Mouse (Mus musculus) kidney, postnatal 0 days (tissue): ENCODE results near the gene Olfr473. TPM values are rescaled to one million over a fixed set of nuclear protein-coding genes. Genes with fewer than 3 reads are reported as not detected.
"Not testable (repeated sequence)": the region's sequence is repeated elsewhere in the genome, so short reads cannot be mapped to it uniquely, and the experiment has no call there.

ENCODE experiments used
- ATAC-seq: fragments of 200-750 bp; cut with Nextera tagmentation; replicated peaks from 2 replicates; pipeline ENCODE4 v1.8.0; 2017; ENCODE audit warnings: low read depth, moderate number of reproducible peaks, moderate TSS enrichment, moderate library complexity; ENCODE audit not compliant: low FRiP score
- DNase-seq: peaks from one replicate; pipeline ENCODE4 v3.0.0-alpha.2; 2016; ENCODE audit warnings: low spot score
- H3K27ac ChIP-seq: fragments of 300-500 bp; sonication (generic); 2 replicates; pipeline ENCODE4 v1.5.1; 2014; ENCODE audit warnings: mild to moderate bottlenecking
- H3K27me3 ChIP-seq: fragments of 300-500 bp; sonication (generic); 2 replicates; pipeline ENCODE4 v1.6.1; 2014; ENCODE audit warnings: low read length, mixed read lengths; ENCODE audit not compliant: insufficient read depth
- H3K36me3 ChIP-seq: fragments of 300-500 bp; sonication (generic); 2 replicates; pipeline ENCODE4 v1.6.1; 2014; ENCODE audit warnings: low read length, mixed read lengths; ENCODE audit not compliant: insufficient read depth
- H3K4me1 ChIP-seq: fragments of 300-500 bp; sonication (generic); replicated peaks from 2 replicates; pipeline ENCODE4 v1.6.1; 2014; ENCODE audit warnings: antibody characterized with exemption, low read length, mixed read lengths; ENCODE audit not compliant: insufficient read depth
- H3K4me2 ChIP-seq: fragments of 300-500 bp; sonication (generic); 2 replicates; pipeline ENCODE4 v1.6.1; 2014; ENCODE audit warnings: mild to moderate bottlenecking, low read length, moderate library complexity, mixed read lengths
- H3K4me3 ChIP-seq: fragments of 300-500 bp; sonication (generic); replicated peaks from 2 replicates; pipeline ENCODE4 v1.5.1; 2014; ENCODE audit warnings: low read depth, low read length
- H3K9ac ChIP-seq: fragments of 300-500 bp; sonication (generic); 2 replicates; pipeline ENCODE4 v1.6.1; 2014; ENCODE audit warnings: low read depth, low read length
- H3K9me3 ChIP-seq: fragments of 300-500 bp; sonication (generic); replicated peaks from 2 replicates; pipeline ENCODE4 v1.6.1; 2016; ENCODE audit warnings: low read length, inconsistent platforms, mixed read lengths
- CTCF ChIP-seq: IDR thresholded peaks from 2 replicates; pipeline ENCODE4 v1.5.1; 2016; ENCODE audit warnings: antibody characterized with exemption, low read depth, mild to moderate bottlenecking, moderate library complexity
- WGBS: fragments of 180-500 bp; shearing (Covaris S2); extraction: QIAGEN DNeasy Blood & Tissue Kit; methylation state at CpG from one replicate; pipeline ENCODE4 v1.1.7; 2014; 5-methylcytosine and 5-hydroxymethylcytosine counted together
- polyA plus RNA-seq: library from polyadenylated mRNA; unstranded; fragments of >200 nt; fragmentation: Nextera tagmentation; extraction: Ambion mirVana; gene quantifications from 2 replicates; pipeline ENCODE4 v1.2.1, GENCODE M21; 2015

The Olfr473 gene
- polyA plus RNA-seq: not detected in 2 replicates

GRCm38 (mm10) chr7:107930146-107930545 lies at the start of gene Olfr473:
Gene Olfr473, plus strand, starts transcription at chr7:107930446.
- TF ChIP-seq CTCF: no peak
- no peaks in the 10 kb centered on the region for H3K36me3 ChIP-seq
- H3K9me3 ChIP-seq: no peaks in the 10 kb centered on the region
- no peaks in the 10 kb centered on the region for H3K27me3 ChIP-seq
- no peaks in the 10 kb centered on the region for H3K4me1 ChIP-seq
- ATAC-seq (no peak), DNase-seq (no peak)
- H3K9ac ChIP-seq: no peak within 1 kb of the TSS
- H3K4me2 ChIP-seq: no peak within 1 kb of the TSS
- H3K4me3 ChIP-seq: no peak within 1 kb of the TSS
- no peak within 1 kb of the TSS for H3K27ac ChIP-seq
- WGBS: 90% methylated on average over 1 of the region's 1 CpGs

GRCm38 (mm10) chr7:107897602-107898001 lies 32.6 kb upstream of the Olfr473 start, which contains the start of gene Olfr472:
Gene Olfr472, plus strand, starts transcription at chr7:107897902.
- Histone ChIP-seq H3K4me2 (no peak within 1 kb of the TSS), H3K27me3 (no peaks in the 10 kb centered on the region), H3K4me3 (no peak within 1 kb of the TSS), H3K36me3 (no peaks in the 10 kb centered on the region), H3K4me1 (no peaks in the 10 kb centered on the region), H3K9me3 (no peaks in the 10 kb centered on the region), H3K9ac (no peak within 1 kb of the TSS), H3K27ac (no peak within 1 kb of the TSS)
- TF ChIP-seq CTCF: no peak
- ATAC-seq (no peak), DNase-seq (no peak)

GRCm38 (mm10) chr7:107952539-107952938 lies 22.3 kb downstream of the Olfr473 start:
- WGBS: 98% methylated on average over 12 of the region's 12 CpGs
- not testable (repeated sequence) for ATAC-seq, H3K4me1 ChIP-seq

GRCm38 (mm10) chr7:107954343-107954742 lies 24.1 kb downstream of the Olfr473 start, which contains the start of gene Olfr474:
Gene Olfr474, plus strand, starts transcription at chr7:107954643.
- H3K4me3 ChIP-seq: no peak within 1 kb of the TSS

More at GRCm38 (mm10) chr7:107952539-107952938, 22.3 kb downstream of the Olfr473 start:
- not testable (repeated sequence) for H3K27ac ChIP-seq, H3K4me3 ChIP-seq, H3K9ac ChIP-seq, H3K4me2 ChIP-seq, H3K9me3 ChIP-seq, H3K36me3 ChIP-seq, H3K27me3 ChIP-seq, DNase-seq

GRCm38 (mm10) chr7:107964503-107964902 lies 34.3 kb downstream of the Olfr473 start, which contains the start of gene Olfr476:
Gene Olfr476, plus strand, starts transcription at chr7:107964803.
- TF ChIP-seq CTCF: no peak
- no peak for ATAC-seq
- no peak for DNase-seq
- no peaks in the 10 kb centered on the region for H3K4me1 ChIP-seq
- H3K4me2 ChIP-seq: no peak within 1 kb of the TSS
- H3K9me3 ChIP-seq: no peaks in the 10 kb centered on the region
- no peaks in the 10 kb centered on the region for H3K36me3 ChIP-seq
- H3K27me3 ChIP-seq: no peaks in the 10 kb centered on the region
- H3K27ac ChIP-seq: no peak within 1 kb of the TSS
- no peak within 1 kb of the TSS for H3K9ac ChIP-seq
- H3K4me3 ChIP-seq: no peak within 1 kb of the TSS
- 48% methylated on average over 1 of the region's 1 CpGs for WGBS

More at GRCm38 (mm10) chr7:107954343-107954742, 24.1 kb downstream of the Olfr473 start, which contains the start of gene Olfr474:
- H3K27me3 ChIP-seq: no peaks in the 10 kb centered on the region
- no peak for TF ChIP-seq CTCF
- ATAC-seq (no peak), DNase-seq (no peak)
- 81% methylated on average over 1 of the region's 1 CpGs for WGBS
- H3K9me3 ChIP-seq: no peaks in the 10 kb centered on the region
- H3K27ac ChIP-seq: no peak within 1 kb of the TSS
- H3K4me1 ChIP-seq: no peaks in the 10 kb centered on the region
- H3K36me3 ChIP-seq: no peaks in the 10 kb centered on the region
- H3K4me2 ChIP-seq: no peak within 1 kb of the TSS
- H3K9ac ChIP-seq: no peak within 1 kb of the TSS

Other genes with a start within 250 kb of the Olfr473 start
- gene Cyb5r2, start 172.4 kb upstream of the Olfr473 start, polyA plus RNA-seq: 0.21 and 0.22 TPM in 2 replicates
- gene Ovch2, start 129.2 kb upstream of the Olfr473 start, polyA plus RNA-seq: not detected in 2 replicates
- not detected in 2 replicates for gene Olfr467, start 118.2 kb upstream of the Olfr473 start, polyA plus RNA-seq
- gene Olfr469, start 104.9 kb upstream of the Olfr473 start, polyA plus RNA-seq: not detected in 2 replicates
- not detected in 2 replicates for gene Olfr470, start 83.0 kb upstream of the Olfr473 start, polyA plus RNA-seq
- not detected in 2 replicates for gene Olfr472, start 32.5 kb upstream of the Olfr473 start, polyA plus RNA-seq
- gene Olfr474, start 24.2 kb downstream of the Olfr473 start, polyA plus RNA-seq: not detected in 2 replicates
- gene Olfr476, start 34.4 kb downstream of the Olfr473 start, polyA plus RNA-seq: not detected in 2 replicates
- gene Olfr477, start 56.2 kb downstream of the Olfr473 start, polyA plus RNA-seq: not detected in 2 replicates
- gene Olfr478, start 103.5 kb downstream of the Olfr473 start, polyA plus RNA-seq: not detected in 2 replicates
- gene Olfr479, start 120.2 kb downstream of the Olfr473 start, polyA plus RNA-seq: not detected in 2 replicates
- not detected in 2 replicates for gene Olfr480, start 136.9 kb downstream of the Olfr473 start, polyA plus RNA-seq
- gene Olfr481, start 149.4 kb downstream of the Olfr473 start, polyA plus RNA-seq: not detected in 2 replicates
- gene Olfr482, start 167.1 kb downstream of the Olfr473 start, polyA plus RNA-seq: 0.12 and 0.13 TPM in 2 replicates
- gene Olfr483, start 170.4 kb downstream of the Olfr473 start, polyA plus RNA-seq: not detected in 2 replicates
- gene Olfr484, start 197.0 kb downstream of the Olfr473 start, polyA plus RNA-seq: not detected in 2 replicates
- gene Olfr485, start 229.4 kb downstream of the Olfr473 start, polyA plus RNA-seq: not detected in 2 replicates
- gene Olfr486, start 242.3 kb downstream of the Olfr473 start, polyA plus RNA-seq: not detected in 2 replicates